Mouse (Mus musculus): ENCODE data around the gene Atp6v0c. TPM values are rescaled to one million over a fixed set of nuclear protein-coding genes. Genes with fewer than 3 reads are reported as not detected.

The Atp6v0c gene
- total and polyA plus RNA-seq, 3 experiments = 58.4 to 515 (median 125) TPM

DNA sequence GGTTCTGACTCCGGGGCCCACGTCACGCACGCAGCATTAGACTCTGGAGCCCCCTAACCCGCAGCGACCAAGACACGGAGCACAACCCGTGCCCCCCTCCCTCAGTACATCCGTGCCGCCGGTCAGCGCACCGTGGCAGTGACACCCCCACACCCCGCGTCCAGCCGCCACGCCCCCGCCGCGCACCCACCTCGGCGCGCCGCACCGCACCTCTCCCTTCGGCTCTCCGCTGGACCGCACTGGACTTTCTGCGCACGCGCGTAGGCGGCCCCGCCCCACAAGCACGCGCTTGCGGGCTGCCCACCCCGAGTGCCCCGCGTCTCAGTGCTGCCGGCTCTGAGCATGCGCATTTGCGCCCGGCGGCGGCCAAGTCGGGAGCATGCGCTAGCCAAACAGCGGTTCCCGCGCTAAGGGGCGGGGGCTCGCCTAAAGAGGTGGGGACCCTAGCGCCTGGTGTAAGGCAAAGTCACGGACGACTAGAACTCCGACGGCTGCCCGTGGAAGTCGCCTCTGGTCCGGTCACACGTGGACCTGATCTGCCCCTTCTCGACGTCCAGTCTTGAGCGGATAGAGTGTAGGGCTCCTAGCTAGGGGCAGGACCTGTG lies 35.9 kb upstream of the Atp6v0c start, which contains the start of gene Tbc1d24 (continued):
- no peak; a peak in 1 of 6 replicates for TF ChIP-seq CTCF (IDR thresholded peaks at IDR 0.05 in 2 of 3, conservative IDR thresholded peaks at IDR 0.05 in 1 of 3; ENCODE audit: control insufficient read depth in 1 of 3, insufficient read depth in 1 of 3, low read depth in 2 of 3, low read length in 3 of 3, poor library complexity in 1 of 3, severe bottlenecking in 1 of 3)
- TF ChIP-seq HCFC1 (IDR thresholded peaks at IDR 0.05; ENCODE audit: low read depth, low read length) = peak; percentile 26; the same call in 1 of the 2 replicates
- TF ChIP-seq ZKSCAN1 (IDR thresholded peaks at IDR 0.05; ENCODE audit: low read depth, low read length) = no peak
- TF ChIP-seq KAT2A (conservative IDR thresholded peaks at IDR 0.05; ENCODE audit: low read depth, low read length) = no peak
- peak; percentile 74 for TF ChIP-seq ZMIZ1 (IDR thresholded peaks at IDR 0.05; ENCODE audit: low read depth, low read length)
- peak; percentile 58; the same call in 1 of the 2 replicates for TF ChIP-seq MXI1 (IDR thresholded peaks at IDR 0.05; ENCODE audit: low read depth, low read length)
- no peak for TF ChIP-seq POLR2AphosphoS5 (IDR thresholded peaks at IDR 0.05; ENCODE audit: borderline replicate concordance, low read depth, low read length)
- TF ChIP-seq ELF1 (IDR thresholded peaks at IDR 0.05; ENCODE audit: low read depth, low read length) = no peak
- no peak for TF ChIP-seq MAFK (IDR thresholded peaks at IDR 0.05; ENCODE audit: borderline replicate concordance, low read depth, low read length)
- peak; percentile 76 for TF ChIP-seq NELFE (IDR thresholded peaks at IDR 0.05; ENCODE audit: low read depth, low read length)
- no peak for TF ChIP-seq USF2 (IDR thresholded peaks at IDR 0.05; ENCODE audit: borderline replicate concordance in 1 of 2, insufficient read depth in 1 of 2, low read depth in 1 of 2, low read length in 2 of 2)
- no peak for TF ChIP-seq GATA1 (IDR thresholded peaks at IDR 0.05; ENCODE audit: low read depth, low read length)
- TF ChIP-seq SIN3A (IDR thresholded peaks at IDR 0.05; ENCODE audit: low read length) = no peak
- peak; percentile 81 to 88 for TF ChIP-seq POLR2A (IDR thresholded peaks at IDR 0.05; ENCODE audit: control insufficient read depth in 1 of 2, insufficient read depth in 1 of 2, low read depth in 1 of 2, low read length in 2 of 2, poor library complexity in 1 of 2)
- TF ChIP-seq CHD1 (IDR thresholded peaks at IDR 0.05; ENCODE audit: low read depth, low read length) = no peak
- TF ChIP-seq USF1 (IDR thresholded peaks at IDR 0.05; ENCODE audit: low read depth, low read length) = no peak
- no peak for TF ChIP-seq CHD2 (IDR thresholded peaks at IDR 0.05; ENCODE audit: low read length)
- no peak for TF ChIP-seq TCF12 (IDR thresholded peaks at IDR 0.05; ENCODE audit: low read depth, low read length)
- peak; percentile 93 for TF ChIP-seq MAX (IDR thresholded peaks at IDR 0.05; ENCODE audit: low read length)
- TF ChIP-seq GABPA (IDR thresholded peaks at IDR 0.05; ENCODE audit: low read depth, low read length) = no peak
- TF ChIP-seq TBP (IDR thresholded peaks at IDR 0.05; ENCODE audit: low read depth, low read length) = 0 out of 2 replicates have a peak, but pooled peaks have one; percentile 32
- TF ChIP-seq MAZ (IDR thresholded peaks at IDR 0.05; ENCODE audit: low read depth, low read length) = peak; percentile 71
- TF ChIP-seq RAD21 (IDR thresholded peaks at IDR 0.05; ENCODE audit: low read depth, low read length) = no peak
- TF ChIP-seq UBTF (IDR thresholded peaks at IDR 0.05; ENCODE audit: borderline replicate concordance, insufficient read depth, low read depth, low read length) = no peak
- TF ChIP-seq SMC3 (IDR thresholded peaks at IDR 0.05; ENCODE audit: low read depth, low read length) = no peak

All from MEL (cell line).